In genomic region chr13:110367961-110368555, GRCm38 (mm10) we compare ENCODE assay signal across 15 mouse cellular contexts. TPM values are rescaled to one million over a fixed set of nuclear protein-coding genes. Genes with fewer than 3 reads are reported as not detected.
DNase-seq lines count a peak whose midpoint lies in the region; ATAC-seq and TF ChIP-seq lines count a peak whose summit lies in the region.
"Had no signal": no experiment of that assay in that cellular context is flagged by ENCODE, and none has a peak within 500 bp of the region (broad histone marks: within the 10 kb centered on the region; RNA-seq: fewer than 3 reads in every experiment).

No protein-coding gene starts in this region.

- no peaks in the 10 kb centered on the region for H3K9me3 ChIP-seq in liver, embryonic 14.5 days (ENCODE audit: control insufficient read depth, low read length)
- H3K9me3 ChIP-seq in liver, postnatal 0 days (ENCODE audit: low read length) = no peaks in the 10 kb centered on the region
- H3K9me3 ChIP-seq in forebrain, embryonic 13.5 days (replicated peaks) = no peaks in the 10 kb centered on the region
- H3K9me3 ChIP-seq in hindbrain, embryonic 16.5 days (ENCODE audit: control insufficient read depth, low read length) = no peaks in the 10 kb centered on the region
- no peaks in the 10 kb centered on the region for H3K9me3 ChIP-seq in midbrain, postnatal 0 days (ENCODE audit: low read length)
- H3K9me3 ChIP-seq: heart, embryonic 15.5 days; intestine, embryonic 15.5 days; limb, embryonic 10.5 days; lung, embryonic 15.5 days had no signal

- peaks cover 2 to 7% of the 10 kb centered on the region in 2 experiments; a peak in 3 of 4 replicates for H3K4me1 ChIP-seq in liver, embryonic 14.5 days (replicated peaks; ENCODE audit: control insufficient read depth in 2 of 2, insufficient read depth in 2 of 2, low read length in 1 of 2)
- H3K4me1 ChIP-seq in liver, postnatal 0 days (ENCODE audit: insufficient read depth) = no peaks in the 10 kb centered on the region
- no peaks in the 10 kb centered on the region for H3K4me1 ChIP-seq in forebrain, embryonic 13.5 days
- H3K4me1 ChIP-seq in hindbrain, embryonic 16.5 days (ENCODE audit: control insufficient read depth, insufficient read depth, low read depth, low read length) = no peaks in the 10 kb centered on the region
- H3K4me1 ChIP-seq in midbrain, postnatal 0 days (ENCODE audit: insufficient read depth, low read length) = no peaks in the 10 kb centered on the region
- H3K4me1 ChIP-seq: heart, embryonic 15.5 days; intestine, embryonic 15.5 days; limb, embryonic 10.5 days; lung, embryonic 15.5 days had no signal

- H3K27me3 ChIP-seq in liver, embryonic 14.5 days (ENCODE audit: control insufficient read depth, insufficient read depth, low read length) = no peaks in the 10 kb centered on the region
- H3K27me3 ChIP-seq in liver, postnatal 0 days (ENCODE audit: insufficient read depth, low read length) = no peaks in the 10 kb centered on the region
- no peaks in the 10 kb centered on the region for H3K27me3 ChIP-seq in forebrain, embryonic 13.5 days
- no peaks in the 10 kb centered on the region for H3K27me3 ChIP-seq in hindbrain, embryonic 16.5 days (replicated peaks; ENCODE audit: control insufficient read depth, insufficient read depth, low read length)
- no peaks in the 10 kb centered on the region for H3K27me3 ChIP-seq in midbrain, postnatal 0 days (ENCODE audit: insufficient read depth, low read length)
- H3K27me3 ChIP-seq: CH12.LX; heart, embryonic 15.5 days; intestine, embryonic 15.5 days; lung, embryonic 15.5 days had no signal

- peak; percentile 51; the same call in 1 of the 2 replicates for ATAC-seq in liver, embryonic 14.5 days (ENCODE audit: insufficient read depth)
- no peak for ATAC-seq in liver, postnatal 0 days
- peak; percentile 58 for ATAC-seq in forebrain, embryonic 13.5 days
- ATAC-seq in hindbrain, embryonic 16.5 days = peak; percentile 41; the same call in 1 of the 2 replicates
- ATAC-seq in midbrain, postnatal 0 days (ENCODE audit: low FRiP score) = peak; percentile 27; the same call in 1 of the 2 replicates
- ATAC-seq: intestine, embryonic 15.5 days; Patski had no signal

- no peak for TF ChIP-seq CTCF in liver, embryonic 14.5 days (IDR thresholded peaks at IDR 0.05; ENCODE audit: low read depth)
- no peak for TF ChIP-seq CTCF in liver, postnatal 0 days (IDR thresholded peaks at IDR 0.05; ENCODE audit: low read depth)
- TF ChIP-seq CTCF in midbrain, postnatal 0 days (IDR thresholded peaks at IDR 0.05) = no peak

- no peak for TF ChIP-seq EP300 in liver, embryonic 14.5 days (IDR thresholded peaks at IDR 0.05; ENCODE audit: low read depth)
- TF ChIP-seq EP300 in liver, postnatal 0 days (IDR thresholded peaks at IDR 0.05; ENCODE audit: low read depth) = no peak

- DNase-seq in liver, embryonic 14.5 days (ENCODE audit: low read depth in 3 of 3, low spot score in 3 of 3) = no peak
- DNase-seq in liver, postnatal 0 days = no peak
- DNase-seq in midbrain, postnatal 0 days (ENCODE audit: low spot score) = no peak
- no peak for DNase-seq in frontal cortex, postnatal 36 days (ENCODE audit: low spot score in 2 of 2)
- no peak for DNase-seq in ovary, postnatal 10 days (ENCODE audit: low spot score)

- no peak overlapping the region for H3K27ac ChIP-seq in liver, embryonic 14.5 days
- no peak overlapping the region for H3K27ac ChIP-seq in liver, postnatal 0 days (ENCODE audit: low read depth)
- H3K27ac ChIP-seq in forebrain, embryonic 13.5 days = no peak overlapping the region
- 0 out of 2 replicates have a peak overlapping the region, but pooled peaks have one; percentile 1 for H3K27ac ChIP-seq in hindbrain, embryonic 16.5 days (ENCODE audit: low read depth, low read length)
- no peak overlapping the region for H3K27ac ChIP-seq in midbrain, postnatal 0 days (ENCODE audit: low read depth, low read length)
- H3K27ac ChIP-seq: heart, embryonic 15.5 days; intestine, embryonic 15.5 days; limb, embryonic 10.5 days; lung, embryonic 15.5 days had no signal

- no peak overlapping the region for H3K9ac ChIP-seq in liver, embryonic 14.5 days (replicated peaks)
- no peak overlapping the region for H3K9ac ChIP-seq in liver, postnatal 0 days (replicated peaks)
- H3K9ac ChIP-seq in forebrain, embryonic 13.5 days = no peak overlapping the region
- no peak overlapping the region for H3K9ac ChIP-seq in hindbrain, embryonic 16.5 days (ENCODE audit: low read depth, low read length)
- H3K9ac ChIP-seq in midbrain, postnatal 0 days (replicated peaks; ENCODE audit: low read length, poor library complexity, severe bottlenecking) = no peak overlapping the region
- H3K9ac ChIP-seq: heart, embryonic 15.5 days; intestine, embryonic 15.5 days; lung, embryonic 15.5 days had no signal

- 51% methylated on average over 3 of the region's 3 CpGs for WGBS in liver, embryonic 14.5 days (ENCODE audit: insufficient replicate concordance)
- WGBS in liver, postnatal 0 days (ENCODE audit: insufficient replicate concordance) = 70% methylated on average over 3 of the region's 3 CpGs
- WGBS in forebrain, embryonic 13.5 days = 95% methylated on average over 3 of the region's 3 CpGs
- 90% methylated on average over 3 of the region's 3 CpGs for WGBS in hindbrain, embryonic 16.5 days
- WGBS in midbrain, postnatal 0 days = 89% methylated on average over 3 of the region's 3 CpGs

- no peak overlapping the region for H3K4me3 ChIP-seq in liver, embryonic 14.5 days (ENCODE audit: insufficient read depth in 1 of 2, low read depth in 2 of 2, low read length in 2 of 2)
- no peak overlapping the region for H3K4me3 ChIP-seq in liver, postnatal 0 days (ENCODE audit: low read depth, low read length)
- no peak overlapping the region for H3K4me3 ChIP-seq in forebrain, embryonic 13.5 days
- H3K4me3 ChIP-seq in hindbrain, embryonic 16.5 days (ENCODE audit: low read length) = no peak overlapping the region
- H3K4me3 ChIP-seq in midbrain, postnatal 0 days (ENCODE audit: low read depth, low read length) = no peak overlapping the region
- H3K4me3 ChIP-seq: heart, embryonic 15.5 days; intestine, embryonic 15.5 days; limb, embryonic 10.5 days; lung, embryonic 15.5 days had no signal

- no peak overlapping the region for H3K4me2 ChIP-seq in liver, embryonic 14.5 days (ENCODE audit: low read depth)
- no peak overlapping the region for H3K4me2 ChIP-seq in liver, postnatal 0 days (ENCODE audit: low read depth, low read length)
- H3K4me2 ChIP-seq in forebrain, embryonic 13.5 days = no peak overlapping the region
- no peak overlapping the region for H3K4me2 ChIP-seq in hindbrain, embryonic 16.5 days (ENCODE audit: low read length)
- H3K4me2 ChIP-seq in midbrain, postnatal 0 days (ENCODE audit: low read depth, low read length, poor library complexity, severe bottlenecking) = no peak overlapping the region
- H3K4me2 ChIP-seq: heart, embryonic 15.5 days; intestine, embryonic 15.5 days; lung, embryonic 15.5 days had no signal

- no peaks in the 10 kb centered on the region for H3K36me3 ChIP-seq in liver, embryonic 14.5 days (replicated peaks; ENCODE audit: control insufficient read depth, insufficient read depth, low read depth)
- H3K36me3 ChIP-seq in liver, postnatal 0 days (replicated peaks; ENCODE audit: insufficient read depth, low read length) = no peaks in the 10 kb centered on the region
- H3K36me3 ChIP-seq in forebrain, embryonic 13.5 days (ENCODE audit: poor library complexity, severe bottlenecking) = no peaks in the 10 kb centered on the region
- no peaks in the 10 kb centered on the region for H3K36me3 ChIP-seq in hindbrain, embryonic 16.5 days (ENCODE audit: control insufficient read depth, insufficient read depth, low read length)
- no peaks in the 10 kb centered on the region for H3K36me3 ChIP-seq in midbrain, postnatal 0 days (ENCODE audit: insufficient read depth, low read length)
- H3K36me3 ChIP-seq: heart, embryonic 15.5 days; intestine, embryonic 15.5 days; limb, embryonic 10.5 days; lung, embryonic 15.5 days had no signal

RNA-seq across cellular contexts. Expression of gene Gapt, which starts 11.1 kb away (rescaled TPM):
- polyA plus RNA-seq in liver, embryonic 14.5 days (2012; rRNA removed) = 1.5 and 1.9 TPM in 2 replicates
- polyA plus RNA-seq in liver, embryonic 14.5 days (2014; fragmentation: Nextera tagmentation; extraction: Ambion mirVana) = 2.2 and 2.8 TPM in 2 replicates
- polyA plus RNA-seq in liver, postnatal 0 days (2015; fragmentation: Nextera tagmentation; extraction: Ambion mirVana) = 3.5 and 3.6 TPM in 2 replicates
- polyA plus RNA-seq in forebrain, embryonic 13.5 days (2015; fragmentation: Nextera tagmentation; extraction: Ambion mirVana) = 0.16 TPM in 1 of 2 replicates, not detected in the other
- polyA plus RNA-seq in hindbrain, embryonic 16.5 days (2015; fragmentation: Nextera tagmentation; extraction: Ambion mirVana) = 0.08 TPM in 1 of 2 replicates, not detected in the other
- not detected in 2 replicates for total RNA-seq in midbrain, postnatal 0 days (2014; rRNA removed)
- not detected in 2 replicates for polyA plus RNA-seq in midbrain, postnatal 0 days (2015; fragmentation: Nextera tagmentation; extraction: Ambion mirVana)
- total RNA-seq: layer of hippocampus, postnatal 25 days had no signal
- polyA plus RNA-seq: cerebellum, adult 2 months; Patski had no signal

RNA-seq across cellular contexts. Expression of gene Plk2, which starts 26.8 kb away (rescaled TPM):
- 1.9 and 2.9 TPM in 2 replicates for polyA plus RNA-seq in liver, embryonic 14.5 days (2012; rRNA removed)
- polyA plus RNA-seq in liver, embryonic 14.5 days (2014; fragmentation: Nextera tagmentation; extraction: Ambion mirVana) = 5.3 and 5.5 TPM in 2 replicates
- polyA plus RNA-seq in liver, postnatal 0 days (2015; fragmentation: Nextera tagmentation; extraction: Ambion mirVana) = 8.4 and 9.6 TPM in 2 replicates
- 89.4 and 113 TPM in 2 replicates for polyA plus RNA-seq in forebrain, embryonic 13.5 days (2015; fragmentation: Nextera tagmentation; extraction: Ambion mirVana)
- 125 and 127 TPM in 2 replicates for polyA plus RNA-seq in hindbrain, embryonic 16.5 days (2015; fragmentation: Nextera tagmentation; extraction: Ambion mirVana)
- total RNA-seq in midbrain, postnatal 0 days (2014; rRNA removed) = 130 and 146 TPM in 2 replicates
- polyA plus RNA-seq in midbrain, postnatal 0 days (2015; fragmentation: Nextera tagmentation; extraction: Ambion mirVana) = 123 and 124 TPM in 2 replicates
